Mouse (Mus musculus): ENCODE results near the gene Slc12a1.

GRCm38 (mm10) chr2:125247108-125247961 lies 95.0 kb downstream of the Slc12a1 start, which contains the start of gene Dut:
- no peak for TF ChIP-seq GATA1 (IDR thresholded peaks at IDR 0.05; ENCODE audit: borderline replicate concordance, low read length)
- no peak for TF ChIP-seq FLI1 (IDR thresholded peaks at IDR 0.05; ENCODE audit: low read length)

Data from megakaryocyte, embryonic 14.5 days (primary cell).